Mouse (Mus musculus) lung, postnatal 14 days (tissue): ENCODE measurements around the gene Nceh1.

Experiments used
- DNase-seq: peaks from one replicate; pipeline ENCODE4 v3.0.0; 2021

Nceh1 gene

GRCm38 (mm10) chr3:27182733-27183600, at the start of gene Nceh1:
Gene Nceh1 (plus strand): TSS chr3:27182965.
- peak; percentile 94 for DNase-seq

GRCm38 (mm10) chr3:27140101-27140500, 42.7 kb upstream of the Nceh1 start:
- DNase-seq: no peak

GRCm38 (mm10) chr3:27143570-27143969, 39.2 kb upstream of the Nceh1 start:
- DNase-seq: no peak

GRCm38 (mm10) chr3:27145733-27146132, 37.0 kb upstream of the Nceh1 start:
- no peak for DNase-seq

GRCm38 (mm10) chr3:27153191-27153671, 29.5 kb upstream of the Nceh1 start:
- DNase-seq: peak; percentile 9

- peak; percentile 99 for DNase-seq
These were observed 29.0 kb upstream of the Nceh1 start, which contains the start of gene Ect2 for GRCm38 (mm10) chr3:27153701-27154209. Gene Ect2 (minus strand): TSS chr3:27153878.

GRCm38 (mm10) chr3:27154280-27154679, 28.5 kb upstream of the Nceh1 start:
- no peak for DNase-seq

GRCm38 (mm10) chr3:27155051-27155855, 27.5 kb upstream of the Nceh1 start:
- peak; percentile 58 for DNase-seq

- DNase-seq: peak; percentile 32
These were observed 26.7 kb upstream of the Nceh1 start for GRCm38 (mm10) chr3:27155856-27156593.

GRCm38 (mm10) chr3:27156594-27156949, 26.2 kb upstream of the Nceh1 start:
- no peak for DNase-seq

- no peak for DNase-seq
These were observed 23.9 kb upstream of the Nceh1 start for GRCm38 (mm10) chr3:27158910-27159309.

- no peak for DNase-seq
These were observed 20.9 kb upstream of the Nceh1 start for GRCm38 (mm10) chr3:27161645-27162409.

- DNase-seq: no peak
These were observed 20.4 kb upstream of the Nceh1 start for GRCm38 (mm10) chr3:27162410-27162804.

GRCm38 (mm10) chr3:27165481-27166065, 17.2 kb upstream of the Nceh1 start:
- DNase-seq: no peak

GRCm38 (mm10) chr3:27170257-27170656, 12.5 kb upstream of the Nceh1 start:
- no peak for DNase-seq

GRCm38 (mm10) chr3:27179711-27180110, 3.1 kb upstream of the Nceh1 start:
- DNase-seq: no peak

GRCm38 (mm10) chr3:27183601-27184175, 923 bp downstream of the Nceh1 start:
- peak; percentile 14 for DNase-seq

GRCm38 (mm10) chr3:27188386-27188785, 5.6 kb downstream of the Nceh1 start:
- no peak for DNase-seq

- DNase-seq: peak; percentile 86
These were observed 6.8 kb downstream of the Nceh1 start for GRCm38 (mm10) chr3:27189320-27190261.

GRCm38 (mm10) chr3:27190865-27191264, 8.1 kb downstream of the Nceh1 start:
- DNase-seq: no peak
